Comparison of ENCODE assay signal across 16 mouse cellular contexts in genomic region chr8:49905099-49905498, GRCm38 (mm10).
"Had no signal": no experiment of that assay in that cellular context is flagged by ENCODE, and none has a peak within 500 bp of the region (broad histone marks: within the 10 kb centered on the region; RNA-seq: fewer than 3 reads in every experiment).

No protein-coding gene starts in this region.

- H3K4me1 ChIP-seq: stomach, embryonic 15.5 days had no signal

- H3K9ac ChIP-seq: neural tube, embryonic 13.5 days; neural tube, embryonic 15.5 days; stomach, embryonic 15.5 days had no signal

- H3K4me2 ChIP-seq: neural tube, embryonic 13.5 days; neural tube, embryonic 15.5 days; stomach, embryonic 15.5 days had no signal

- H3K27ac ChIP-seq: neural tube, embryonic 13.5 days; neural tube, embryonic 15.5 days; stomach, embryonic 15.5 days; stomach, postnatal 0 days had no signal

- H3K36me3 ChIP-seq: neural tube, embryonic 13.5 days; neural tube, embryonic 15.5 days; stomach, embryonic 15.5 days had no signal

- DNase-seq: retina, postnatal 1 day; right cerebral cortex, adult 18-20 months; right cerebral cortex, postnatal 14 days; right cerebral cortex, postnatal 25 days; right cerebral cortex, postnatal 4 days; spleen, adult 18-20 months; thymus, adult 18-20 months; thymus, adult 2 months; thymus, postnatal 14 days; thymus, postnatal 25 days; thymus, postnatal 36 days; thymus, postnatal 4 days had no signal

- H3K4me3 ChIP-seq: neural tube, embryonic 13.5 days; neural tube, embryonic 15.5 days; stomach, embryonic 15.5 days had no signal

- H3K9me3 ChIP-seq: neural tube, embryonic 13.5 days; neural tube, embryonic 15.5 days; stomach, embryonic 15.5 days had no signal

- H3K27me3 ChIP-seq: neural tube, embryonic 13.5 days; neural tube, embryonic 15.5 days; stomach, embryonic 15.5 days had no signal
